Mouse (Mus musculus) testis, adult 2 months (tissue): ENCODE measurements at regions not wholly inside any gene's neighbourhood (a gene's known extent, or its start where the extent isn't known, plus 50 kb on each side); places are given as distances from the start of the nearest gene placed in this dataset.

ENCODE experiments used
- CTCF ChIP-seq: fragments of 200-500 bp; IDR thresholded peaks from 2 replicates; pipeline ENCODE4 v1.5.1; 2012; ENCODE audit warnings: low read depth, mild to moderate bottlenecking, inconsistent platforms, low read length, moderate library complexity; ENCODE audit not compliant: control insufficient read depth, insufficient read depth, insufficient replicate concordance
- POLR2A ChIP-seq: fragments of 200-500 bp; IDR thresholded peaks from 2 replicates; pipeline ENCODE4 v1.6.1; 2012; ENCODE audit warnings: low read depth, mild to moderate bottlenecking, inconsistent platforms, low read length, moderate library complexity; ENCODE audit not compliant: control insufficient read depth

DNA sequence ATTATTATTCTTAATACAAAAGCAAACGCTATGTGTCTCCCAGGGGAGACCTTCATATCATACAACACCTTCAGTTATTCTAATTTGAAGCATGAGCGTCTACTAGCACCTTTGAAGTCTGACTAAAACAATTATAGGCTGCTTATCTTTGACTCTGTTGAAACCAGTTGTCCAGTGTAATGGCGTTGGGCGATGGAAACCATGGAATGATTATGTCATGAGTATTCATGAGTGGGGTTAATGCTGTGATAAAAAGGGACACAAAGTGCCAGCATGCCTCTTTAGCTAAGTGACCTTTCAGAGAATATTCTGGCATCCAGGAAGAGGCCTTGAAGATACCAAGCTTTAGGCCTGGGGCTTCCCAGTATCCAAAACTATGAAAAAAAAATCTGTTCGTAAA lies 53.6 kb upstream of the Tent5a start:
- no peak for TF ChIP-seq POLR2A
- TF ChIP-seq CTCF, result no peak
